Mouse (Mus musculus): ENCODE results near the gene Ripk1. TPM values are rescaled to one million over a fixed set of nuclear protein-coding genes. Genes with fewer than 3 reads are reported as not detected.

Gene Ripk1
- polyA plus RNA-seq (2014; fragmentation: Illumina TruSeq; extraction: RNeasy Lipid Tissue Mini Kit (QIAGEN cat#74804); ENCODE audit: low read depth, low replicate concordance): 57.2 TPM

DNA sequence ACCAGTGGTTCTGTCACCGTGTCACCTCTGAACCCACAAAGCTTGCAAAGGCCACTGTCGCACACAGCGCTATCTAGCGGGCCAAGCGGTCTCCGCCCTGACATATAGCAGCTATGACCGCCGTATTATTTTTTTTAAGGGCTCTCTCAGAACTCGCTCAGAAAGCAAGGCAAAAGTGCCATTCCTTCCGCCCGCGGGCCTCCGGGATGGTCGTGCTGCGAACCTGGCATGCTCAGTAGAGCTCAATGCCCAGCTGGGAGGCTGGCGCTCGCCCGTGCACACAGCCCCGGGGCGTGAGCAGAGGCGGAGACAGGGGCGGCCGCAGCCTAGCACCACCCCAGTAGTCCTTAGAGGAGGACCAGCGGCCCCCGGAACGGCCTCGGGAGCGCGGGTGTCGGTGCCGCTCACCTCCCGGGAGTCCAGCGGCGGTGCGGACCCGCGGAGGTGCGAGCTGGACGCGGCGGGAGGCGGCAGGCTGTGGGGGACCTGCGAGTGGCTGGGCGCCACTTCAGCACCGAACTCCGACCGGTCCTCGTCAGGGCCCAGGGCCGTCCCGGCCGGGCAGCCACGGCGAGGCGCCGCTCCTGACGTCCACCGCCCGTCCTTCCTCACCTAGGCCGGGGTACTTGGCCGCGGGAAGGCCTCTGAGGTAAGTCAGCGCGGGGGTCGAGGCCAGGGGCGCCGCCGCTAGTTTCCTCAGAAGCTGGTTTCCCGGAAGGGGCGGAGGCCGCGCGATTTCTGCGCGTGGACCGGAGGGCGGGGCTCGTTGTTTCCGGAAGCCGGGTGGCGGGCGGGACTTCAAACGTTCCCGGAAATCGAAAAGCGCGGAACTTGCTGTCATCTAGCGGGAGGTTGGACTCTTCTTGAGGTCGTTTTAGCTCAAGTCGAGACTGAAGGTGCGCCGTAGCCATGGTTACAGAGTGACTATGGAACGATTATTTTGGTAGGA, at the start of gene Ripk1, which contains the start of gene Serpinb6a:
Gene Ripk1, plus strand, starts transcription at position 306 of the 949 bp plus-strand sequence.
Gene Serpinb6a, minus strand, starts transcription at position 737 of the 949 bp plus-strand sequence.

DNA sequence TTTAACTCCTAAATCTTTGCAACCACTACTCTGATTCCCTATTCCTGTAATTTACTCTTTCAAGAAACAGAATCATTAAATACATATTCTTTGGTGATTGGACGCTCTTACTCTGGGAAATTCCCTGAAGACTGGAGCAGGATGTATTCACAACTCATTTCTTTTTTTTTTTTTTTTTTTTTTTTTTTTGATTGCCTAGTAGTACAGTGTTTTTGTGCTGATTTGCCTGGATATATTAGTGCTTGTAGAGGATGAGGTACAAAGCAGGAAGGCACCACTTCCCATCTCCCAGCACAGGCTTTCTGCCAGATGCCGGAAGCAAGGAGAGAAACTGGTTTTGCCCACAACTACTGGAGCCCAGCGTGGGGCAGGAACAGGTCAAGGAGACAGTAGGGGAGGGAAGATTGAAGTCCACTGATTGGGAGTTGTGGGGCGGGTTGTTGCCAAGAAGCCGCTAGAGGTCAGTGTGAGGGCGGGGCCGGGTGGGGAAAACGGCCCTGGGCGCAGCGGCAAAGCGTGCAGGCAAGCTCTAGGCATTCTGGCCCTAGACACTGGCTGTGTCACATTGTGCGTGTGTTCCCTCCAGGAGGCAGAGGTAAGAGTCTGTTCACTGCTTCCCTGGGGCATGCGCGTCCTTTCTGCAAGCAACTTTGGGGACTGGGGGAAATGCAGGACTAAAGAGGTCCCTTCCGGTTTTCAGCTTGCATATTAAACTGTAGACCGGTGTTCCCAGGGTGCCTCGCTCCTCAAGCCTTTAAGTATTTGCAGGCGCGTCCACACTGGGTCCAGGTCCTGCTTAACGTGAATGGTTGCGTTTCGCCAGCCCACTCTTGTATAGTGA, 37.7 kb upstream of the Ripk1 start, which contains the start of gene Nqo2:
Gene Nqo2, plus strand, starts transcription at position 482 of the 841 bp plus-strand sequence.

DNA sequence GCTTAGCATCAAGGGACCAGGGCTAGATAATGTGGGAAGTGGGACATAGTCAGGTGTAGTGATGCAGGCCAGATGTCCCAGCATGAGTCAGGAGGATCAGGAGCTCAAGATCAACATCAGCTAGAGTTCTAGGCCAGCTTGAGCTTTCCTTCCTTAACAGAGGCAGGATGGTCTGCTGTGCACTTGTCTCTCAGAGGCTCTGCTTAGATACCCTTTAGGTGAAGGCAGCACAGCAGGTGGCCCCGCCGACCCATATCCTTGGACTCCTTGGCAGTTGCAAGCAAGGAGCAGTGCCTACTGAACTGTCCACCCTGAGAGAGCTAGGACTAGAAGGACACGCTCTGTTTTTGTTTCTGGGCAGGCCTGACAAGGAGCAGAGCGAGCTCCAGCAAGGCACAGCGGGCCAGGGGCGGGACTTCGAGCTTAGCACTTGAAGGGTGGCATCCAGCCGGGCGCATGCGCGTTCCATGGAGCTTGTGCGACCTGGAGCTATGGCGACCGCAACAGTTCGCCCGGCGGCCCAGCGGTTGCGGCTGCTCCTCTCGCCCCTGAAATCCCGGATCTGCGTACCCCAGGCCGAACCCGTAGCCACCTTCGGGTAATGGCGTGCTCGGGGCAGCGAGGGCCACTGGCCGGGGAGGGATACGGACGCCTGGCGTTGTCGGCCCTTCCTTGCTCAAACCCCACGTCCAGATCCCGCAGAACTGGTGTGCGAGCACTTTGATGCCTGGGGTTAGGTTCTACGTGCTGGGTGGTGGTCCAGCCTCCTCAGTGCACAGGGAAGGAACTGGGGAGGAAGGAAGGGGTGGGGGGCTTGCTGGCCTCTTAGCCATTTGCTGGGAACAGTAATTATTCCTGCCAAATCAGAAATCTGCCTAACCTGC, 35.3 kb downstream of the Ripk1 start, which contains the start of gene Bphl:
Gene Bphl, plus strand, starts transcription at position 426 of the 884 bp plus-strand sequence.

DNA sequence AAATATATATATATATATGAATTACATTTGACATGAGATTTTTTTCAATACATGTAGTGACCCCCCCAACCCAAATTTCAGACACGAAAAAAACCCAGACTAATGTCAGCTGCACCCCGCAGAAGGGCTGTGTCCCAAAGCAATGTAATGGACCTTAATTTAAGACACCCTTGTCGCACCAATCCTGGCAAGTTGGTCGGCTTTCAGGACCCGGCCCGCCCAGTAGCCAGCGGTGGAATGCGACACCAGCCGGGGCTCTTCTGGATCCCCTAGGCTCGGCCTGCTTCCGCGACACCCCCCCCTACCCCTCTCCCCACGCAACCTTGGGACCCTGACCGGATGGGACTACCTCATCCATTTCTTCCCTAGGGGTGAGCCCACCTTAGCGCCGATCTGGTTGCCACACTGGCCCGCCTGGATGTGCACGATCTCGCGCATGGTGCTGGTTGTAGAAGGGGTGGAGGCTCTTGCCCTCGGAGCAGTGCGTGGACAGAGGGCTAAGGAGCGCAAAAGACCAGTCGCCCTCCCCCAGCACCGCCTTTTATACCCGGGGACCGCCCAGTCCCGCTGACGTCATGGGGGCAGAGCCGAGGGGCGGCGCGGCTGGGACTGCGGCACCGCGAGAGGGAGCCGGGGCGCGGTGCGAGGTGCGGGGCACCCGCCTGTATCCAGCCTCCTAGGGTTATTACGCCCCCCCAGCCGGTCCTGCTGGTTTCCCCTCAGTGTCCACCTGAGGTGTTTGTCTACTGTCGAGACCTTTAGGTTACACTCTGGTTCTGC, 75.5 kb downstream of the Ripk1 start, which contains the start of gene Tubb2a:
Gene Tubb2a, minus strand, starts transcription at position 516 of the 780 bp plus-strand sequence.

Other genes starting within 250 kb of the Ripk1 start
- not detected for gene Serpinb6e, start 159.0 kb upstream of the Ripk1 start, polyA plus RNA-seq (2014; fragmentation: Illumina TruSeq; extraction: RNeasy Lipid Tissue Mini Kit (QIAGEN cat#74804); ENCODE audit: low read depth, low replicate concordance)
- not detected for gene Serpinb6c, start 96.7 kb upstream of the Ripk1 start, polyA plus RNA-seq (2014; fragmentation: Illumina TruSeq; extraction: RNeasy Lipid Tissue Mini Kit (QIAGEN cat#74804); ENCODE audit: low read depth, low replicate concordance)
- 46.4 TPM for gene Nqo2, start 37.7 kb upstream of the Ripk1 start, polyA plus RNA-seq (2014; fragmentation: Illumina TruSeq; extraction: RNeasy Lipid Tissue Mini Kit (QIAGEN cat#74804); ENCODE audit: low read depth, low replicate concordance)
- 1,019 TPM for gene Serpinb6a, start 431 bp downstream of the Ripk1 start, polyA plus RNA-seq (2014; fragmentation: Illumina TruSeq; extraction: RNeasy Lipid Tissue Mini Kit (QIAGEN cat#74804); ENCODE audit: low read depth, low replicate concordance)
- gene Bphl, start 35.2 kb downstream of the Ripk1 start, polyA plus RNA-seq (2014; fragmentation: Illumina TruSeq; extraction: RNeasy Lipid Tissue Mini Kit (QIAGEN cat#74804); ENCODE audit: low read depth, low replicate concordance): 30.2 TPM
- gene Tubb2a, start 75.6 kb downstream of the Ripk1 start, polyA plus RNA-seq (2014; fragmentation: Illumina TruSeq; extraction: RNeasy Lipid Tissue Mini Kit (QIAGEN cat#74804); ENCODE audit: low read depth, low replicate concordance): 4.4 TPM
- gene Tubb2b, start 128.1 kb downstream of the Ripk1 start, polyA plus RNA-seq (2014; fragmentation: Illumina TruSeq; extraction: RNeasy Lipid Tissue Mini Kit (QIAGEN cat#74804); ENCODE audit: low read depth, low replicate concordance): 1.6 TPM
- 5.6 TPM for gene Psmg4, start 160.6 kb downstream of the Ripk1 start, polyA plus RNA-seq (2014; fragmentation: Illumina TruSeq; extraction: RNeasy Lipid Tissue Mini Kit (QIAGEN cat#74804); ENCODE audit: low read depth, low replicate concordance)